Mouse (Mus musculus): ENCODE data around the gene Osbpl6. TPM values are rescaled to one million over a fixed set of nuclear protein-coding genes. Genes with fewer than 3 reads are reported as not detected.

Gene Osbpl6
- total and polyA plus RNA-seq, 2 experiments from 2014 or later: 30.9 to 37.8 TPM

- DNase-seq (ENCODE audit: low spot score) (no peak), ATAC-seq (no peak)
- no peaks in the 10 kb centered on the region for H3K4me1 ChIP-seq (ENCODE audit: insufficient read depth, low read length)
- no peaks in the 10 kb centered on the region for H3K36me3 ChIP-seq (ENCODE audit: insufficient read depth, low read length)
- no peak overlapping the region for H3K4me3 ChIP-seq (ENCODE audit: low read length)
- no peak overlapping the region for H3K4me2 ChIP-seq (ENCODE audit: low read depth, low read length)
- no peaks in the 10 kb centered on the region for H3K9me3 ChIP-seq (ENCODE audit: low read length)
- H3K9ac ChIP-seq (replicated peaks; ENCODE audit: low read length): no peak overlapping the region
- no peak overlapping the region for H3K27ac ChIP-seq
- no peaks in the 10 kb centered on the region for H3K27me3 ChIP-seq (ENCODE audit: insufficient read depth, low read length)
- TF ChIP-seq CTCF (IDR thresholded peaks at IDR 0.05; ENCODE audit: low read depth): no peak
- 90% methylated on average over 2 of the region's 2 CpGs for WGBS
Measured at GRCm38 (mm10) chr2:76504989-76505388, 98.7 kb downstream of the Osbpl6 start.

- Histone ChIP-seq H3K4me2 (ENCODE audit: low read depth, low read length) (no peak overlapping the region), H3K9me3 (ENCODE audit: low read length) (no peaks in the 10 kb centered on the region), H3K27ac (no peak overlapping the region), H3K9ac (replicated peaks; ENCODE audit: low read length) (no peak overlapping the region), H3K4me3 (ENCODE audit: low read length) (no peak overlapping the region), H3K27me3 (ENCODE audit: insufficient read depth, low read length) (no peaks in the 10 kb centered on the region), H3K36me3 (ENCODE audit: insufficient read depth, low read length) (no peaks in the 10 kb centered on the region), H3K4me1 (ENCODE audit: insufficient read depth, low read length) (no peaks in the 10 kb centered on the region)
- TF ChIP-seq CTCF (IDR thresholded peaks at IDR 0.05; ENCODE audit: low read depth): no peak
- peak; percentile 62 for ATAC-seq
- DNase-seq (ENCODE audit: low spot score): peak; percentile 10
- 65% methylated on average over 8 of the region's 8 CpGs for WGBS
Measured at GRCm38 (mm10) chr2:76511281-76511721, 105.0 kb downstream of the Osbpl6 start.

- ATAC-seq: no peak
- no peak for DNase-seq (ENCODE audit: low spot score)
- Histone ChIP-seq H3K4me1 (ENCODE audit: insufficient read depth, low read length) (no peaks in the 10 kb centered on the region), H3K36me3 (ENCODE audit: insufficient read depth, low read length) (no peaks in the 10 kb centered on the region), H3K27ac (no peak overlapping the region), H3K9me3 (ENCODE audit: low read length) (no peaks in the 10 kb centered on the region), H3K4me3 (ENCODE audit: low read length) (no peak overlapping the region), H3K27me3 (ENCODE audit: insufficient read depth, low read length) (no peaks in the 10 kb centered on the region), H3K9ac (replicated peaks; ENCODE audit: low read length) (no peak overlapping the region), H3K4me2 (ENCODE audit: low read depth, low read length) (no peak overlapping the region)
- no peak for TF ChIP-seq CTCF (IDR thresholded peaks at IDR 0.05; ENCODE audit: low read depth)
- WGBS: 91% methylated on average over 6 of the region's 6 CpGs
Measured at GRCm38 (mm10) chr2:76512133-76512532, 105.8 kb downstream of the Osbpl6 start.

GRCm38 (mm10) chr2:76512888-76513287, 106.6 kb downstream of the Osbpl6 start:
- no peak for TF ChIP-seq CTCF (IDR thresholded peaks at IDR 0.05; ENCODE audit: low read depth)
- no peak overlapping the region for H3K9ac ChIP-seq (replicated peaks; ENCODE audit: low read length)
- no peaks in the 10 kb centered on the region for H3K9me3 ChIP-seq (ENCODE audit: low read length)
- H3K36me3 ChIP-seq (ENCODE audit: insufficient read depth, low read length): no peaks in the 10 kb centered on the region
- H3K4me2 ChIP-seq (ENCODE audit: low read depth, low read length): no peak overlapping the region
- H3K27ac ChIP-seq: no peak overlapping the region
- DNase-seq (ENCODE audit: low spot score) (no peak), ATAC-seq (no peak)
- H3K4me3 ChIP-seq (ENCODE audit: low read length): no peak overlapping the region
- WGBS: 67% methylated on average over 6 of the region's 6 CpGs
- H3K4me1 ChIP-seq (ENCODE audit: insufficient read depth, low read length): no peaks in the 10 kb centered on the region
- no peaks in the 10 kb centered on the region for H3K27me3 ChIP-seq (ENCODE audit: insufficient read depth, low read length)

GRCm38 (mm10) chr2:76513296-76513695, 107.0 kb downstream of the Osbpl6 start:
- H3K4me3 ChIP-seq (ENCODE audit: low read length): no peak overlapping the region
- H3K27me3 ChIP-seq (ENCODE audit: insufficient read depth, low read length): no peaks in the 10 kb centered on the region
- H3K36me3 ChIP-seq (ENCODE audit: insufficient read depth, low read length): no peaks in the 10 kb centered on the region
- WGBS: 69% methylated on average over 3 of the region's 3 CpGs
- H3K27ac ChIP-seq: no peak overlapping the region
- DNase-seq (ENCODE audit: low spot score): no peak
- no peak for TF ChIP-seq CTCF (IDR thresholded peaks at IDR 0.05; ENCODE audit: low read depth)
- no peaks in the 10 kb centered on the region for H3K4me1 ChIP-seq (ENCODE audit: insufficient read depth, low read length)
- no peak for ATAC-seq
- no peaks in the 10 kb centered on the region for H3K9me3 ChIP-seq (ENCODE audit: low read length)
- H3K9ac ChIP-seq (replicated peaks; ENCODE audit: low read length): no peak overlapping the region
- H3K4me2 ChIP-seq (ENCODE audit: low read depth, low read length): no peak overlapping the region

GRCm38 (mm10) chr2:76517471-76517870, 111.2 kb downstream of the Osbpl6 start:
- Histone ChIP-seq H3K4me3 (ENCODE audit: low read length) (no peak overlapping the region), H3K4me1 (ENCODE audit: insufficient read depth, low read length) (no peaks in the 10 kb centered on the region), H3K9me3 (ENCODE audit: low read length) (no peaks in the 10 kb centered on the region), H3K27me3 (ENCODE audit: insufficient read depth, low read length) (no peaks in the 10 kb centered on the region), H3K9ac (replicated peaks; ENCODE audit: low read length) (no peak overlapping the region), H3K36me3 (ENCODE audit: insufficient read depth, low read length) (no peaks in the 10 kb centered on the region), H3K27ac (no peak overlapping the region), H3K4me2 (ENCODE audit: low read depth, low read length) (no peak overlapping the region)
- ATAC-seq (no peak), DNase-seq (ENCODE audit: low spot score) (no peak)
- WGBS: 95% methylated on average over 14 of the region's 14 CpGs
- TF ChIP-seq CTCF (IDR thresholded peaks at IDR 0.05; ENCODE audit: low read depth): no peak

- no peak overlapping the region for H3K4me3 ChIP-seq (ENCODE audit: low read length)
- H3K4me1 ChIP-seq (ENCODE audit: insufficient read depth, low read length): no peaks in the 10 kb centered on the region
- no peaks in the 10 kb centered on the region for H3K27me3 ChIP-seq (ENCODE audit: insufficient read depth, low read length)
- H3K27ac ChIP-seq: no peak overlapping the region
- no peak overlapping the region for H3K4me2 ChIP-seq (ENCODE audit: low read depth, low read length)
- WGBS: 74% methylated on average over 5 of the region's 5 CpGs
- H3K9ac ChIP-seq (replicated peaks; ENCODE audit: low read length): no peak overlapping the region
- no peak for TF ChIP-seq CTCF (IDR thresholded peaks at IDR 0.05; ENCODE audit: low read depth)
- ATAC-seq (no peak), DNase-seq (ENCODE audit: low spot score) (no peak)
- H3K36me3 ChIP-seq (ENCODE audit: insufficient read depth, low read length): no peaks in the 10 kb centered on the region
- no peaks in the 10 kb centered on the region for H3K9me3 ChIP-seq (ENCODE audit: low read length)
Measured at GRCm38 (mm10) chr2:76518407-76519063, 112.2 kb downstream of the Osbpl6 start.
